Mouse (Mus musculus): ENCODE data around the gene Dnaaf2. TPM values are rescaled to one million over a fixed set of nuclear protein-coding genes. Genes with fewer than 3 reads are reported as not detected.
A peak's percentile ranks its signal among the peaks of the same experiment; 100 is the strongest.
"Not testable (repeated sequence)": the region's sequence is repeated elsewhere in the genome, so short reads cannot be mapped to it uniquely, and the experiment has no call there.

Dnaaf2 gene
- polyA plus RNA-seq, 1 experiment from 2014 or later: 10.0 TPM

- peaks cover 15% of the 10 kb centered on the region; the same call in 1 of the 2 replicates for H3K36me3 ChIP-seq (ENCODE audit: control insufficient read depth, insufficient read depth, low read length)
These were observed 26.9 kb downstream of the Dnaaf2 start for GRCm38 (mm10) chr12:69171307-69171706.

GRCm38 (mm10) chr12:69168461-69169106, 29.6 kb downstream of the Dnaaf2 start, which contains the start of gene Lrr1:
Lrr1 (plus strand) TSS chr12:69168814.
- H3K4me3 ChIP-seq (ENCODE audit: low read length): peak within 1 kb of the TSS; percentile 93
- ATAC-seq (ENCODE audit: low read depth): peak; percentile 94
- H3K36me3 ChIP-seq (ENCODE audit: control insufficient read depth, insufficient read depth, low read length): 0 out of 2 replicates have a peak, but pooled peaks cover 3% of the 10 kb centered on the region
- no peaks in the 10 kb centered on the region for H3K9me3 ChIP-seq (ENCODE audit: control insufficient read depth, low read length)
- H3K4me1 ChIP-seq (replicated peaks; ENCODE audit: control insufficient read depth, insufficient read depth, low read length): peaks cover 10% of the 10 kb centered on the region
- peak within 1 kb of the TSS; percentile 83 for H3K9ac ChIP-seq (ENCODE audit: low read length)
- no peaks in the 10 kb centered on the region for H3K27me3 ChIP-seq (ENCODE audit: control insufficient read depth, insufficient read depth, low read depth, low read length)
- H3K27ac ChIP-seq (ENCODE audit: low read length): peak within 1 kb of the TSS; percentile 82
- peak within 1 kb of the TSS; percentile 91 for H3K4me2 ChIP-seq (ENCODE audit: low read depth, low read length)
- WGBS: 0% methylated on average over 40 of the region's 40 CpGs

More at GRCm38 (mm10) chr12:69171307-69171706, 26.9 kb downstream of the Dnaaf2 start:
- no peaks in the 10 kb centered on the region for H3K27me3 ChIP-seq (ENCODE audit: control insufficient read depth, insufficient read depth, low read depth, low read length)
- H3K9ac ChIP-seq (ENCODE audit: low read length): no peak overlapping the region
- 94% methylated on average over 2 of the region's 2 CpGs for WGBS
- peaks cover 10% of the 10 kb centered on the region for H3K4me1 ChIP-seq (replicated peaks; ENCODE audit: control insufficient read depth, insufficient read depth, low read length)
- no peak overlapping the region for H3K4me3 ChIP-seq (ENCODE audit: low read length)
- H3K9me3 ChIP-seq (ENCODE audit: control insufficient read depth, low read length): no peaks in the 10 kb centered on the region
- no peak overlapping the region for H3K4me2 ChIP-seq (ENCODE audit: low read depth, low read length)
- ATAC-seq (ENCODE audit: low read depth): no peak
- no peak overlapping the region for H3K27ac ChIP-seq (ENCODE audit: low read length)

- no peaks in the 10 kb centered on the region for H3K9me3 ChIP-seq (ENCODE audit: control insufficient read depth, low read length)
- WGBS: 7% methylated on average over 18 of the region's 18 CpGs
- H3K36me3 ChIP-seq (ENCODE audit: control insufficient read depth, insufficient read depth, low read length): no peaks in the 10 kb centered on the region
- ATAC-seq (ENCODE audit: low read depth): peak; percentile 42
- peak overlapping the region; percentile 83 for H3K9ac ChIP-seq (ENCODE audit: low read length)
- H3K27ac ChIP-seq (ENCODE audit: low read length): peak overlapping the region; percentile 82
- no peaks in the 10 kb centered on the region for H3K27me3 ChIP-seq (ENCODE audit: control insufficient read depth, insufficient read depth, low read depth, low read length)
- H3K4me2 ChIP-seq (ENCODE audit: low read depth, low read length): peak overlapping the region; percentile 91
- peak overlapping the region; percentile 93 for H3K4me3 ChIP-seq (ENCODE audit: low read length)
- H3K4me1 ChIP-seq (replicated peaks; ENCODE audit: control insufficient read depth, insufficient read depth, low read length): peaks cover 10% of the 10 kb centered on the region
These were observed 30.4 kb downstream of the Dnaaf2 start for GRCm38 (mm10) chr12:69167656-69168460.

GRCm38 (mm10) chr12:69166861-69167581, 31.2 kb downstream of the Dnaaf2 start:
- H3K4me1 ChIP-seq (replicated peaks; ENCODE audit: control insufficient read depth, insufficient read depth, low read length): peaks cover 10% of the 10 kb centered on the region
- not testable (repeated sequence) for H3K9me3 ChIP-seq (ENCODE audit: control insufficient read depth, low read length); H3K36me3 ChIP-seq (ENCODE audit: control insufficient read depth, insufficient read depth, low read length); H3K9ac ChIP-seq (ENCODE audit: low read length); H3K27me3 ChIP-seq (ENCODE audit: control insufficient read depth, insufficient read depth, low read depth, low read length); H3K4me2 ChIP-seq (ENCODE audit: low read depth, low read length); ATAC-seq (ENCODE audit: low read depth); H3K27ac ChIP-seq (ENCODE audit: low read length); H3K4me3 ChIP-seq (ENCODE audit: low read length)
- 68% methylated on average over 8 of the region's 8 CpGs for WGBS

GRCm38 (mm10) chr12:69164904-69165303, 33.3 kb downstream of the Dnaaf2 start:
- Histone ChIP-seq H3K9me3 (ENCODE audit: control insufficient read depth, low read length) (no peaks in the 10 kb centered on the region), H3K27ac (ENCODE audit: low read length) (no peak overlapping the region), H3K36me3 (ENCODE audit: control insufficient read depth, insufficient read depth, low read length) (no peaks in the 10 kb centered on the region), H3K27me3 (ENCODE audit: control insufficient read depth, insufficient read depth, low read depth, low read length) (no peaks in the 10 kb centered on the region), H3K4me3 (ENCODE audit: low read length) (no peak overlapping the region), H3K9ac (ENCODE audit: low read length) (no peak overlapping the region), H3K4me1 (replicated peaks; ENCODE audit: control insufficient read depth, insufficient read depth, low read length) (peaks cover 8% of the 10 kb centered on the region; the same call in 1 of the 2 replicates), H3K4me2 (ENCODE audit: low read depth, low read length) (no peak overlapping the region)
- ATAC-seq (ENCODE audit: low read depth): no peak
- 39% methylated on average over 3 of the region's 3 CpGs for WGBS

- H3K36me3 ChIP-seq (ENCODE audit: control insufficient read depth, insufficient read depth, low read length); H3K4me3 ChIP-seq (ENCODE audit: low read length): not testable (repeated sequence)
These were observed 34.6 kb downstream of the Dnaaf2 start for GRCm38 (mm10) chr12:69163586-69163985.

GRCm38 (mm10) chr12:69160677-69161076, 37.6 kb downstream of the Dnaaf2 start:
- not testable (repeated sequence) for H3K9me3 ChIP-seq (ENCODE audit: control insufficient read depth, low read length); H3K9ac ChIP-seq (ENCODE audit: low read length); ATAC-seq (ENCODE audit: low read depth); H3K27ac ChIP-seq (ENCODE audit: low read length); H3K4me2 ChIP-seq (ENCODE audit: low read depth, low read length); H3K4me1 ChIP-seq (replicated peaks; ENCODE audit: control insufficient read depth, insufficient read depth, low read length); H3K27me3 ChIP-seq (ENCODE audit: control insufficient read depth, insufficient read depth, low read depth, low read length); H3K4me3 ChIP-seq (ENCODE audit: low read length)
- 70% methylated on average over 2 of the region's 2 CpGs for WGBS
- peaks cover 16% of the 10 kb centered on the region for H3K36me3 ChIP-seq (ENCODE audit: control insufficient read depth, insufficient read depth, low read length)

More at GRCm38 (mm10) chr12:69163586-69163985, 34.6 kb downstream of the Dnaaf2 start:
- not testable (repeated sequence) for H3K27me3 ChIP-seq (ENCODE audit: control insufficient read depth, insufficient read depth, low read depth, low read length); H3K9me3 ChIP-seq (ENCODE audit: control insufficient read depth, low read length); H3K27ac ChIP-seq (ENCODE audit: low read length); ATAC-seq (ENCODE audit: low read depth); H3K4me1 ChIP-seq (replicated peaks; ENCODE audit: control insufficient read depth, insufficient read depth, low read length); H3K4me2 ChIP-seq (ENCODE audit: low read depth, low read length); H3K9ac ChIP-seq (ENCODE audit: low read length)
- WGBS: 78% methylated on average over 4 of the region's 4 CpGs

- peak overlapping the region; percentile 39 for H3K4me2 ChIP-seq (ENCODE audit: low read depth, low read length)
- 0 out of 2 replicates have a peak overlapping the region, but pooled peaks have one; percentile 61 for H3K27ac ChIP-seq (ENCODE audit: low read length)
- H3K27me3 ChIP-seq (ENCODE audit: control insufficient read depth, insufficient read depth, low read depth, low read length): no peaks in the 10 kb centered on the region
- WGBS: 3% methylated on average over 9 of the region's 9 CpGs
- no peak overlapping the region for H3K9ac ChIP-seq (ENCODE audit: low read length)
- no peaks in the 10 kb centered on the region for H3K9me3 ChIP-seq (ENCODE audit: control insufficient read depth, low read length)
- 0 out of 2 replicates have a peak, but pooled peaks cover 2% of the 10 kb centered on the region for H3K4me1 ChIP-seq (replicated peaks; ENCODE audit: control insufficient read depth, insufficient read depth, low read length)
- ATAC-seq (ENCODE audit: low read depth): no peak
- H3K4me3 ChIP-seq (ENCODE audit: low read length): peak overlapping the region; percentile 29
- peaks cover 16% of the 10 kb centered on the region for H3K36me3 ChIP-seq (ENCODE audit: control insufficient read depth, insufficient read depth, low read length)
These were observed 38.7 kb downstream of the Dnaaf2 start for GRCm38 (mm10) chr12:69159578-69159940.
